Mouse (Mus musculus): ENCODE data around the gene Aebp2. TPM values are rescaled to one million over a fixed set of nuclear protein-coding genes. Genes with fewer than 3 reads are reported as not detected.

Gene Aebp2
- total and polyA plus RNA-seq, 3 experiments: 25.9 to 42.0 (median 32.5) TPM

- H3K9me3 ChIP-seq (replicated peaks; ENCODE audit: insufficient read depth, low read length): no peaks in the 10 kb centered on the region
- TF ChIP-seq CHD1 (IDR thresholded peaks at IDR 0.05; ENCODE audit: low read depth, low read length): no peak
- no peak for TF ChIP-seq ZKSCAN1 (IDR thresholded peaks at IDR 0.05; ENCODE audit: low read depth, low read length)
- no peak for TF ChIP-seq RAD21 (IDR thresholded peaks at IDR 0.05; ENCODE audit: low read depth, low read length)
- TF ChIP-seq MAX (IDR thresholded peaks at IDR 0.05; ENCODE audit: low read length): no peak
- no peak for TF ChIP-seq POLR2AphosphoS5 (IDR thresholded peaks at IDR 0.05; ENCODE audit: borderline replicate concordance, low read depth, low read length)
- TF ChIP-seq MEF2A (IDR thresholded peaks at IDR 0.05; ENCODE audit: extremely low read depth, insufficient replicate concordance, low read depth, low read length, poor library complexity, severe bottlenecking): no peak
- TF ChIP-seq POLR2AphosphoS2 (IDR thresholded peaks at IDR 0.05; ENCODE audit: low read length): no peak
- no peak for TF ChIP-seq BHLHE40 (IDR thresholded peaks at IDR 0.05; ENCODE audit: borderline replicate concordance, low read depth, low read length)
- no peak for TF ChIP-seq SIN3A (IDR thresholded peaks at IDR 0.05; ENCODE audit: low read length)
- DNase-seq (ENCODE audit: low read depth, low spot score): no peak
These were observed 52.0 kb downstream of the Aebp2 start for GRCm38 (mm10) chr6:140674414-140674813.

GRCm38 (mm10) chr6:140676094-140676493, 53.6 kb downstream of the Aebp2 start:
- Histone ChIP-seq H3K9ac (ENCODE audit: control insufficient read depth, low read depth, low read length, poor library complexity, severe bottlenecking) (no peak overlapping the region), H3K79me2 (ENCODE audit: control insufficient read depth, insufficient read depth, low read length, poor library complexity) (no peaks in the 10 kb centered on the region), H3K9me3 (replicated peaks; ENCODE audit: insufficient read depth, low read length) (no peaks in the 10 kb centered on the region), H3K4me1 (ENCODE audit: control insufficient read depth in 1 of 2, insufficient read depth in 2 of 2, low read length in 2 of 2) (no peaks in the 10 kb centered on the region), H3K4me3 (ENCODE audit: control insufficient read depth in 1 of 2, insufficient read depth in 1 of 2, low read depth in 2 of 2, low read length in 2 of 2) (no peak overlapping the region), H3K36me3 (ENCODE audit: control insufficient read depth in 1 of 2, insufficient read depth in 2 of 2, low read length in 2 of 2) (no peaks in the 10 kb centered on the region), H3K27ac (ENCODE audit: control insufficient read depth, low read depth, low read length) (no peak overlapping the region), H3K27me3 (ENCODE audit: control insufficient read depth in 1 of 2, insufficient read depth in 2 of 2, low read length in 2 of 2) (no peaks in the 10 kb centered on the region)
- TF ChIP-seq NRF1 (IDR thresholded peaks at IDR 0.05; ENCODE audit: insufficient read depth, low read depth, low read length, poor library complexity, severe bottlenecking) (no peak), RCOR1 (IDR thresholded peaks at IDR 0.05; ENCODE audit: low read depth, low read length) (no peak), SMC3 (IDR thresholded peaks at IDR 0.05; ENCODE audit: low read depth, low read length) (no peak), HCFC1 (IDR thresholded peaks at IDR 0.05; ENCODE audit: low read depth, low read length) (no peak), CHD1 (IDR thresholded peaks at IDR 0.05; ENCODE audit: low read depth, low read length) (no peak), USF1 (IDR thresholded peaks at IDR 0.05; ENCODE audit: low read depth, low read length) (no peak), KAT2A (conservative IDR thresholded peaks at IDR 0.05; ENCODE audit: low read depth, low read length) (no peak), MYB (IDR thresholded peaks at IDR 0.05; ENCODE audit: low read depth, low read length) (no peak), JUND (IDR thresholded peaks at IDR 0.05; ENCODE audit: low read depth, low read length) (no peak), EP300 (IDR thresholded peaks at IDR 0.05; ENCODE audit: low read depth in 1 of 2, low read length in 2 of 2) (no peak), POLR2AphosphoS5 (IDR thresholded peaks at IDR 0.05; ENCODE audit: borderline replicate concordance, low read depth, low read length) (no peak), TCF12 (IDR thresholded peaks at IDR 0.05; ENCODE audit: low read depth, low read length) (no peak), MAX (IDR thresholded peaks at IDR 0.05; ENCODE audit: low read length) (no peak), SIN3A (IDR thresholded peaks at IDR 0.05; ENCODE audit: low read length) (no peak)
- no peak for DNase-seq (ENCODE audit: low read depth, low spot score)

More at GRCm38 (mm10) chr6:140674414-140674813, 52.0 kb downstream of the Aebp2 start:
- Histone ChIP-seq H3K36me3 (ENCODE audit: control insufficient read depth in 1 of 2, insufficient read depth in 2 of 2, low read length in 2 of 2) (no peaks in the 10 kb centered on the region), H3K27me3 (ENCODE audit: control insufficient read depth in 1 of 2, insufficient read depth in 2 of 2, low read length in 2 of 2) (no peaks in the 10 kb centered on the region), H3K79me2 (ENCODE audit: control insufficient read depth, insufficient read depth, low read length, poor library complexity) (no peaks in the 10 kb centered on the region), H3K9ac (ENCODE audit: control insufficient read depth, low read depth, low read length, poor library complexity, severe bottlenecking) (no peak overlapping the region), H3K4me3 (ENCODE audit: control insufficient read depth in 1 of 2, insufficient read depth in 1 of 2, low read depth in 2 of 2, low read length in 2 of 2) (no peak overlapping the region), H3K4me1 (ENCODE audit: control insufficient read depth in 1 of 2, insufficient read depth in 2 of 2, low read length in 2 of 2) (no peaks in the 10 kb centered on the region), H3K27ac (ENCODE audit: control insufficient read depth, low read depth, low read length) (no peak overlapping the region)

Measured in MEL (cell line).